Mouse (Mus musculus) embryonic facial prominence, embryonic 13.5 days (tissue): ENCODE measurements around the gene Rnf144b. TPM values are rescaled to one million over a fixed set of nuclear protein-coding genes. Genes with fewer than 3 reads are reported as not detected.

Experiments
- ATAC-seq: fragments of 200-750 bp; cut with Nextera tagmentation; 2 replicates; pipeline ENCODE4 v1.8.0; 2017; ENCODE audit warnings: low read depth; ENCODE audit not compliant: insufficient number of reproducible peaks, insufficient read depth, low FRiP score, low TSS enrichment
- H3K27ac ChIP-seq: fragments of 300-500 bp; sonication (generic); 2 replicates; pipeline ENCODE4 v1.5.1; 2015; ENCODE audit warnings: moderate library complexity, mild to moderate bottlenecking, inconsistent platforms
- H3K27me3 ChIP-seq: fragments of 300-500 bp; sonication (generic); 2 replicates; pipeline ENCODE4 v1.6.1; 2015; ENCODE audit warnings: mild to moderate bottlenecking, inconsistent platforms
- H3K36me3 ChIP-seq: fragments of 300-500 bp; sonication (generic); 2 replicates; pipeline ENCODE4 v1.6.1; 2015; ENCODE audit warnings: mild to moderate bottlenecking, inconsistent platforms
- H3K4me1 ChIP-seq: fragments of 300-500 bp; sonication (generic); 2 replicates; pipeline ENCODE4 v1.6.1; 2015; ENCODE audit warnings: inconsistent platforms
- H3K4me2 ChIP-seq: fragments of 300-500 bp; sonication (generic); 2 replicates; pipeline ENCODE4 v1.6.1; 2015; ENCODE audit warnings: moderate library complexity, mild to moderate bottlenecking, inconsistent platforms
- H3K4me3 ChIP-seq: fragments of 300-500 bp; sonication (generic); 2 replicates; pipeline ENCODE4 v1.5.1; 2015; ENCODE audit warnings: mild to moderate bottlenecking, inconsistent platforms
- H3K9ac ChIP-seq: fragments of 300-500 bp; sonication (generic); 2 replicates; pipeline ENCODE4 v1.6.1; 2015; ENCODE audit warnings: mild to moderate bottlenecking, inconsistent platforms
- H3K9me3 ChIP-seq: fragments of 300-500 bp; sonication (generic); 2 replicates; pipeline ENCODE4 v1.6.1; 2016; ENCODE audit warnings: inconsistent platforms
- WGBS: fragments of 180-500 bp; shearing (Covaris S2); methylation state at CpG from one replicate; pipeline ENCODE4 v1.1.7; 2015; ENCODE audit warnings: mixed read lengths; 5-methylcytosine and 5-hydroxymethylcytosine counted together
- polyA plus RNA-seq: library from polyadenylated mRNA; unstranded; fragments of >200 nt; fragmentation: Nextera tagmentation; extraction: Ambion mirVana; gene quantifications from 2 replicates; pipeline ENCODE4 v1.2.1, GENCODE M21; 2015

The Rnf144b gene
- polyA plus RNA-seq: 2.2 and 2.7 TPM in 2 replicates

- Histone ChIP-seq H3K9me3 (no peaks in the 10 kb centered on the region), H3K36me3 (no peaks in the 10 kb centered on the region), H3K27me3 (peaks cover 20% of the 10 kb centered on the region), H3K4me3 (peak within 1 kb of the TSS; percentile 63), H3K4me2 (peak within 1 kb of the TSS; percentile 97), H3K4me1 (peaks cover 23% of the 10 kb centered on the region), H3K9ac (peak within 1 kb of the TSS; percentile 78), H3K27ac (no peak within 1 kb of the TSS; the same call in 1 of the 2 replicates)
- 1% methylated on average over 55 of the region's 55 CpGs for WGBS
- no peak for ATAC-seq
These were observed at the start of gene Rnf144b for GRCm38 (mm10) chr13:47122537-47123430. Gene Rnf144b, plus strand, starts transcription at chr13:47122656.

- WGBS: 81% methylated on average over 5 of the region's 5 CpGs
- no peaks in the 10 kb centered on the region for H3K27me3 ChIP-seq
- H3K4me3 ChIP-seq: no peak overlapping the region
- no peak overlapping the region for H3K27ac ChIP-seq
- H3K4me1 ChIP-seq: no peaks in the 10 kb centered on the region
- ATAC-seq: no peak
- H3K9ac ChIP-seq: no peak overlapping the region
- no peak overlapping the region for H3K4me2 ChIP-seq
- peaks cover 54% of the 10 kb centered on the region for H3K36me3 ChIP-seq
- H3K9me3 ChIP-seq: peaks cover 3% of the 10 kb centered on the region; the same call in 1 of the 2 replicates
These were observed 46.3 kb upstream of the Rnf144b start for GRCm38 (mm10) chr13:47076156-47076555.

GRCm38 (mm10) chr13:47077367-47077766, 45.1 kb upstream of the Rnf144b start:
- no peaks in the 10 kb centered on the region for H3K4me1 ChIP-seq

GRCm38 (mm10) chr13:47078799-47079198, 43.7 kb upstream of the Rnf144b start:
- H3K27me3 ChIP-seq: no peaks in the 10 kb centered on the region
- no peak overlapping the region for H3K9ac ChIP-seq
- no peak overlapping the region for H3K4me3 ChIP-seq
- no peak for ATAC-seq
- no peaks in the 10 kb centered on the region for H3K4me1 ChIP-seq
- no peak overlapping the region for H3K27ac ChIP-seq
- WGBS: 67% methylated on average over 5 of the region's 5 CpGs
- H3K36me3 ChIP-seq: peaks cover 65% of the 10 kb centered on the region
- H3K9me3 ChIP-seq: peaks cover 3% of the 10 kb centered on the region; the same call in 1 of the 2 replicates
- no peak overlapping the region for H3K4me2 ChIP-seq

More at GRCm38 (mm10) chr13:47077367-47077766, 45.1 kb upstream of the Rnf144b start:
- H3K27ac ChIP-seq: no peak overlapping the region
- ATAC-seq: no peak
- peaks cover 60% of the 10 kb centered on the region for H3K36me3 ChIP-seq
- H3K27me3 ChIP-seq: no peaks in the 10 kb centered on the region
- peaks cover 3% of the 10 kb centered on the region; the same call in 1 of the 2 replicates for H3K9me3 ChIP-seq
- no peak overlapping the region for H3K4me3 ChIP-seq
- no peak overlapping the region for H3K9ac ChIP-seq
- H3K4me2 ChIP-seq: no peak overlapping the region

- no peak overlapping the region for H3K27ac ChIP-seq
- peaks cover 62% of the 10 kb centered on the region for H3K36me3 ChIP-seq
- whole genome bisulfite sequencing: 89% methylated on average over 4 of the region's 4 CpGs
- no peak overlapping the region for H3K9ac ChIP-seq
- H3K4me2 ChIP-seq: no peak overlapping the region
- no peak for ATAC-seq
- no peaks in the 10 kb centered on the region for H3K4me1 ChIP-seq
- H3K4me3 ChIP-seq: no peak overlapping the region
- H3K9me3 ChIP-seq: peaks cover 3% of the 10 kb centered on the region; the same call in 1 of the 2 replicates
- no peaks in the 10 kb centered on the region for H3K27me3 ChIP-seq
These were observed 41.5 kb upstream of the Rnf144b start for GRCm38 (mm10) chr13:47080905-47081505.

- no peak overlapping the region for H3K9ac ChIP-seq
- no peak for ATAC-seq
- WGBS: 88% methylated on average over 1 of the region's 1 CpGs
- no peaks in the 10 kb centered on the region for H3K9me3 ChIP-seq
- H3K36me3 ChIP-seq: peaks cover 65% of the 10 kb centered on the region
- no peaks in the 10 kb centered on the region for H3K4me1 ChIP-seq
- no peak overlapping the region for H3K4me2 ChIP-seq
- no peaks in the 10 kb centered on the region for H3K27me3 ChIP-seq
- no peak overlapping the region for H3K4me3 ChIP-seq
- no peak overlapping the region for H3K27ac ChIP-seq
These were observed 34.0 kb upstream of the Rnf144b start for GRCm38 (mm10) chr13:47088433-47088832.

- ATAC-seq: no peak
- H3K4me2 ChIP-seq: no peak overlapping the region
- no peak overlapping the region for H3K4me3 ChIP-seq
- no peak overlapping the region for H3K27ac ChIP-seq
- H3K27me3 ChIP-seq: no peaks in the 10 kb centered on the region
- H3K9ac ChIP-seq: no peak overlapping the region
- H3K9me3 ChIP-seq: no peaks in the 10 kb centered on the region
- H3K36me3 ChIP-seq: peaks cover 70% of the 10 kb centered on the region
- no peaks in the 10 kb centered on the region for H3K4me1 ChIP-seq
- 86% methylated on average over 2 of the region's 2 CpGs for WGBS
These were observed 33.2 kb upstream of the Rnf144b start for GRCm38 (mm10) chr13:47089271-47089670.

- H3K9ac ChIP-seq: no peak overlapping the region
- WGBS: 93% methylated on average over 2 of the region's 2 CpGs
- H3K4me1 ChIP-seq: no peaks in the 10 kb centered on the region
- no peaks in the 10 kb centered on the region for H3K27me3 ChIP-seq
- H3K4me3 ChIP-seq: no peak overlapping the region
- no peak for ATAC-seq
- H3K27ac ChIP-seq: no peak overlapping the region
- no peaks in the 10 kb centered on the region for H3K9me3 ChIP-seq
- H3K36me3 ChIP-seq: peaks cover 77% of the 10 kb centered on the region
- no peak overlapping the region for H3K4me2 ChIP-seq
These were observed 28.7 kb upstream of the Rnf144b start for GRCm38 (mm10) chr13:47093791-47094190.

- 77% methylated on average over 2 of the region's 2 CpGs for WGBS
- Histone ChIP-seq H3K4me2 (no peak overlapping the region), H3K27ac (no peak overlapping the region), H3K36me3 (peaks cover 76% of the 10 kb centered on the region), H3K9me3 (no peaks in the 10 kb centered on the region), H3K9ac (no peak overlapping the region), H3K27me3 (no peaks in the 10 kb centered on the region), H3K4me1 (no peaks in the 10 kb centered on the region), H3K4me3 (no peak overlapping the region)
- ATAC-seq: no peak
These were observed 25.9 kb upstream of the Rnf144b start for GRCm38 (mm10) chr13:47096591-47096990.

- Histone ChIP-seq H3K9me3 (no peaks in the 10 kb centered on the region), H3K4me1 (peaks cover 15% of the 10 kb centered on the region), H3K36me3 (peaks cover 62% of the 10 kb centered on the region), H3K4me3 (no peak overlapping the region), H3K4me2 (no peak overlapping the region), H3K27ac (no peak overlapping the region), H3K27me3 (no peaks in the 10 kb centered on the region), H3K9ac (no peak overlapping the region)
- ATAC-seq: no peak
- 84% methylated on average over 7 of the region's 7 CpGs for WGBS
These were observed 23.2 kb upstream of the Rnf144b start for GRCm38 (mm10) chr13:47099265-47099664.

- 96% methylated on average over 2 of the region's 2 CpGs for WGBS
- Histone ChIP-seq H3K27ac (no peak overlapping the region), H3K4me1 (peaks cover 16% of the 10 kb centered on the region), H3K36me3 (peaks cover 50% of the 10 kb centered on the region), H3K9me3 (no peaks in the 10 kb centered on the region), H3K27me3 (no peaks in the 10 kb centered on the region), H3K4me3 (no peak overlapping the region), H3K4me2 (no peak overlapping the region), H3K9ac (no peak overlapping the region)
- ATAC-seq: no peak
These were observed 21.9 kb upstream of the Rnf144b start for GRCm38 (mm10) chr13:47100587-47100986.

GRCm38 (mm10) chr13:47104146-47104545, 18.3 kb upstream of the Rnf144b start:
- peak overlapping the region; percentile 97 for H3K4me3 ChIP-seq
- H3K9me3 ChIP-seq: no peaks in the 10 kb centered on the region
- H3K9ac ChIP-seq: peak overlapping the region; percentile 53
- ATAC-seq: no peak
- H3K36me3 ChIP-seq: peaks cover 21% of the 10 kb centered on the region
- H3K4me2 ChIP-seq: peak overlapping the region; percentile 77
- H3K4me1 ChIP-seq: peaks cover 26% of the 10 kb centered on the region
- H3K27me3 ChIP-seq: no peaks in the 10 kb centered on the region
- 31% methylated on average over 2 of the region's 2 CpGs for WGBS
- H3K27ac ChIP-seq: no peak overlapping the region
